Mouse (Mus musculus) v-Abl transformed pro-B cells (cell line): ENCODE measurements around the gene Zbtb3.

Source experiments
- in situ Hi-C, 2 experiments: fragments of 400-800 bp; cut with MboI; formaldehyde crosslinking; loops; one replicate each; pipeline ENCODE4 v1.15.1; 2025; ENCODE audit not compliant: unreplicated experiment in 2 of 2

The Zbtb3 gene

GRCm38 (mm10) chr19:8798947-8799315 is 3.4 kb upstream of the Zbtb3 start:
- in situ Hi-C loops, result no loop called here

GRCm38 (mm10) chr19:8803204-8803780 is 937 bp downstream of the Zbtb3 start:
- in situ Hi-C loops, result no loop called here

GRCm38 (mm10) chr19:8803879-8804660 is 1.7 kb downstream of the Zbtb3 start:
- in situ Hi-C loops, result no loop called here

GRCm38 (mm10) chr19:8806810-8807209 is 4.5 kb downstream of the Zbtb3 start:
- in situ Hi-C loops, result no loop called here

GRCm38 (mm10) chr19:8815812-8816211 is 13.5 kb downstream of the Zbtb3 start:
- in situ Hi-C loops, result loop anchor here in 1 of 2 experiments (5.0 kb wide), 2 partner anchors 44 to 74 kb away; partner anchors contain the start of genes 1700092M07Rik, Stx5a, Tmem179b and Tmem223

GRCm38 (mm10) chr19:8817001-8817400 is 14.6 kb downstream of the Zbtb3 start:
- in situ Hi-C loops, result loop anchor here in 1 of 2 experiments (5.0 kb wide), 2 partner anchors 45 to 75 kb away; partner anchors contain the start of genes 1700092M07Rik, Stx5a, Tmem179b and Tmem223

GRCm38 (mm10) chr19:8818301-8818798 is 16.0 kb downstream of the Zbtb3 start:
- in situ Hi-C loops, result loop anchor here in 1 of 2 experiments (5.0 kb wide), 2 partner anchors 46 to 76 kb away; partner anchors contain the start of genes 1700092M07Rik, Stx5a, Tmem179b and Tmem223

GRCm38 (mm10) chr19:8818801-8819595 is 16.6 kb downstream of the Zbtb3 start, which contains the start of gene Ttc9c:
Gene Ttc9c (minus strand): TSS chr19:8819333.
- in situ Hi-C loops, result loop anchor here in 1 of 2 experiments (5.0 kb wide), 2 partner anchors 47 to 77 kb away; partner anchors contain the start of genes 1700092M07Rik, Stx5a, Tmem179b and Tmem223

- in situ Hi-C loops, result loop anchor here in 1 of 2 experiments (5.0 to 10.0 kb wide), 3 partner anchors 48 to 105 kb away; partner anchors contain the start of genes 1700092M07Rik, Stx5a, Tmem179b and Tmem223
Observed at GRCm38 (mm10) chr19:8819596-8820423, 17.5 kb downstream of the Zbtb3 start, which contains the start of gene Hnrnpul2. Gene Hnrnpul2 (plus strand): TSS chr19:8820010.

- in situ Hi-C loops, result loop anchor here in 1 of 2 experiments (10.0 kb wide), 1 partner anchor 106 kb away; no protein-coding TSS in a partner anchor
Observed at GRCm38 (mm10) chr19:8820424-8820956, 18.1 kb downstream of the Zbtb3 start.

- in situ Hi-C loops, result loop anchor here in 1 of 2 experiments (10.0 kb wide), 1 partner anchor 106 kb away; no protein-coding TSS in a partner anchor
Observed at GRCm38 (mm10) chr19:8821146-8821545, 18.8 kb downstream of the Zbtb3 start.

GRCm38 (mm10) chr19:8822696-8823095 is 20.3 kb downstream of the Zbtb3 start:
- in situ Hi-C loops, result loop anchor here in 1 of 2 experiments (10.0 kb wide), 1 partner anchor 108 kb away; no protein-coding TSS in a partner anchor

- in situ Hi-C loops, result loop anchor here (10.0 to 25.0 kb wide), 4 partner anchors 115 to 1358 kb away; partner anchors contain the start of genes Fads1 (in 1 of the 2) and Slc22a8 (in 1 of the 2)
Observed at GRCm38 (mm10) chr19:8829660-8830059, 27.3 kb downstream of the Zbtb3 start, which contains the start of gene AC129217.1. Gene AC129217.1 (plus strand): TSS chr19:8829773.

GRCm38 (mm10) chr19:8830664-8831063 is 28.3 kb downstream of the Zbtb3 start:
- in situ Hi-C loops, result loop anchor here (25.0 kb wide), 3 partner anchors 243 to 1357 kb away; partner anchors contain the start of genes Fads1 (in 1 of the 2) and Slc22a8 (in 1 of the 2)

- in situ Hi-C loops, result loop anchor here (25.0 kb wide), 3 partner anchors 244 to 1356 kb away; partner anchors contain the start of genes Fads1 (in 1 of the 2) and Slc22a8 (in 1 of the 2)
Observed at GRCm38 (mm10) chr19:8831262-8831661, 28.9 kb downstream of the Zbtb3 start.

- in situ Hi-C loops, result loop anchor here (25.0 kb wide), 3 partner anchors 246 to 1354 kb away; partner anchors contain the start of genes Fads1 (in 1 of the 2) and Slc22a8 (in 1 of the 2)
Observed at GRCm38 (mm10) chr19:8832971-8833370, 30.6 kb downstream of the Zbtb3 start.

- in situ Hi-C loops, result loop anchor here (25.0 kb wide), 3 partner anchors 249 to 1351 kb away; partner anchors contain the start of genes Fads1 (in 1 of the 2) and Slc22a8 (in 1 of the 2)
Observed at GRCm38 (mm10) chr19:8836327-8836726, 34.0 kb downstream of the Zbtb3 start.

GRCm38 (mm10) chr19:8837251-8837791 is 35.0 kb downstream of the Zbtb3 start, which contains the start of gene Bscl2:
Gene Bscl2 (plus strand): TSS chr19:8837467.
- in situ Hi-C loops, result loop anchor here (25.0 kb wide), 3 partner anchors 250 to 1350 kb away; partner anchors contain the start of genes Fads1 (in 1 of the 2) and Slc22a8 (in 1 of the 2)
